Mouse (Mus musculus): ENCODE measurements around the gene Pde4dip. TPM values are rescaled to one million over a fixed set of nuclear protein-coding genes. Genes with fewer than 3 reads are reported as not detected.

Pde4dip gene
- polyA plus RNA-seq (2012; rRNA removed): 12.0 and 20.9 TPM in 2 replicates

DNA sequence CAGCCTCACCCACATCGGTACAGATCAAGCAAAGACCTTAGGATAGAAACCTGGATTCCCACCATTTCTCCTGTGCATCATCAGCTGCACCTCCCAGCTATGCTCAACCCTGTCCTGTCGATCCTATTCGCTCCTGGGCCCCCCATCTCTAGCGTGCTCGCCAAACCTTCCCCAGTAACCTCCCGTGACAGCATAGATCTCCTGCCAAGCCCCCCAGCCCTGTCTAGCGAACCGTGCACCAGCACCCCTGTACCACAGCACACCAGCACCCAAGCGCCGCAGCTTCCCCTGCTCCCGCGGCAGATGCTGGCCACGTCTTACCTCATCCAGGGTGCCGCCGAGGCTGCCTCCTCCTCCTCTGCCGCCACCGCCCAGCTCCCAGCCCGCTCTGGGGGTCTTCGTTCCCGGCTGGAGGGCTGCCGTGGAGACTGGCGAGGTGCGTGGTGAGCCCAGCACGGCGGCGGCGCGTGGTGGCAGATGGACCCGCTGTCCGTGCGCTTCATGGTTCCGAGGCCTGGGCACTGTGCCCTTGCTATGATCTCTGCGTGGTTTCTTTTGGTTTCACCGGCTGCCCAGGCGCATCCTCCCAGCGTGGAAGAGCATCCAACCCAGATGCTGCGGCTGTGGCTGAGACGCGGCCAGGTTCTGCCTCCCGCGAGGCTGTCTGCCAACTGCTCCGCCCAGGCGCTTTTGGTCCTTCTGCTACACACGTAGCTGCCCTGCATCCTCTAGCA, at the start of gene Pde4dip:
Gene Pde4dip (minus strand): TSS at position 540 of the 734 bp plus-strand sequence.

GRCm38 (mm10) chr3:97900516-97901490, 12.3 kb upstream of the Pde4dip start, which contains the start of gene Sec22b:
Gene Sec22b (plus strand): TSS chr3:97901190.

DNA sequence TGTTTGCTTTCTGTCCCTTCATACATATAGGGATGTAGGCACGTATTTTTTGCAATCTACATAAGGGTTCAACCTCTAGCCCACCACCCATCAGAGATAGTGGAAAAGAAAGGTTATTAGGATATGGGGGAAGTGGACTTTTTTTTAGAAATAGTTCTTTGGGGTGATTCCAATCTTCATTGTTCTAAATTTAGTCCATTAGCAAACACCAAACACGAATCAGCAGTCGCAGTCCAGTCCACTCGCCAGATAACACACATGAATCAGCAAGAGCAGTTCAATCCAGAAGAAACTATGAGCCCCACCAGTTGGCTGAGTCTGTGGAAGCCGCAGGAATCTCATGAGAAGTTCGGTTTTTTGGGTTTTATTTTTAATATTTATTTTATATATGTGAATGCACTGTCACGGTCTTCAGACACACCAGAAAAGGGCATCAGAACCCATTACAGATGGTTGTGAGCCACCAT, 213.8 kb downstream of the Pde4dip start, which contains the start of gene Gm17651:
Gene Gm17651 (minus strand): TSS at position 51 of the 467 bp plus-strand sequence.

DNA sequence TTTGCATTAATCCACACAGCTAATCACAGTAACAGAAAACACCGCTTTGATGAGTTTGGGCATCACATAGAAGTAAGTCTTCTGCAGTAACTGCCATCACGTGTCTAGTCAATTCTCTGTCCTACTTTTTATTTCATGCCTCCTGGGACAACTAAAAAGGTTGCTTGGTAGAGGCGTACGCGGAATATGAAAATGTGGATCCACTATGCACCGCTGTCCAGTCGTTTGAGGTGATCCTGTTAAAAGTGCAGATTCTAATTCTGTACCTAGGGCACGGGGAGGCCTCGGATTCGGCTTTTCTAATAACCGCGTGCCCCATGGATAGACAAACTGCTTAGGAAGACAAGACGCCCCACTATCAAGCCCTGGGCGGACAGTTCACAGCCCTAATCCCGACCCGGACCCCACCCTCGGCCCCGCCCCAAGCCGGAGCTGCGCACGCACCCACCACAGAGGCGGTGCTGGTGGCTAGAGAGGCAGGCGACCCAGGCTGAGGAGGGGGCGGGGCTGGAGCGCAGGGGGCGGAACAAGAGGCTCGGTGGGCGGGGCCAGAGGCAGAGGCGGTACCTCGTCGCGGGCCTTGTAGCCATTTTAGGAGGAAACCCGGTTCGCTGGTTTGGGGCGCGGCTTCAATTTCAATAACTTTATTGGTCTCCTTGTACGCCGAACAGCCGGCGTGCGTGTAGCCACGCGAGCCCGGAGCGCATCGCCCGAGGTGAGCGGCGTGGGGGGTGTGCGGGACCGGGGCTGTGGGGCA, 230.7 kb downstream of the Pde4dip start, which contains the start of gene Prkab2:
Gene Prkab2 (plus strand): TSS at position 539 of the 757 bp plus-strand sequence.

Other genes starting within 250 kb of the Pde4dip start
- gene Prkab2, start 230.5 kb downstream of the Pde4dip start, polyA plus RNA-seq (2012; rRNA removed): 1.7 and 3.0 TPM in 2 replicates
- gene Gm17651, start 214.0 kb downstream of the Pde4dip start, polyA plus RNA-seq (2012; rRNA removed): not detected in 2 replicates
- gene Sec22b, start 12.5 kb upstream of the Pde4dip start, polyA plus RNA-seq (2012; rRNA removed): 6.4 and 6.5 TPM in 2 replicates
- 5.1 and 7.1 TPM in 2 replicates for gene Notch2, start 124.8 kb upstream of the Pde4dip start, polyA plus RNA-seq (2012; rRNA removed)